Mouse (Mus musculus) heart, adult 2 months (tissue): ENCODE results near the gene Bnip2.

Source experiments
- CTCF ChIP-seq: fragments of 200-600 bp; IDR thresholded peaks from 2 replicates; pipeline ENCODE4 v1.8.1; 2022; ENCODE audit warnings: antibody characterized with exemption, mild to moderate bottlenecking, moderate library complexity
- EP300 ChIP-seq: fragments of 200-500 bp; IDR thresholded peaks from 2 replicates; pipeline ENCODE4 v1.6.1; 2011; ENCODE audit warnings: low read depth, low read length, control low read depth; ENCODE audit not compliant: insufficient read depth
- POLR2A ChIP-seq: fragments of 200-500 bp; IDR thresholded peaks from 2 replicates; pipeline ENCODE4 v1.6.1; 2011; ENCODE audit warnings: mild to moderate bottlenecking, low read depth, low read length, control low read depth; ENCODE audit not compliant: insufficient read depth

GRCm38 (mm10) chr9:70053411-70053810 is 64.1 kb downstream of the Bnip2 start:
- no peak for TF ChIP-seq POLR2A
- TF ChIP-seq CTCF: no peak
- no peak for TF ChIP-seq EP300
